Mouse (Mus musculus): ENCODE measurements around the gene Ttc6.

Gene Ttc6

DNA sequence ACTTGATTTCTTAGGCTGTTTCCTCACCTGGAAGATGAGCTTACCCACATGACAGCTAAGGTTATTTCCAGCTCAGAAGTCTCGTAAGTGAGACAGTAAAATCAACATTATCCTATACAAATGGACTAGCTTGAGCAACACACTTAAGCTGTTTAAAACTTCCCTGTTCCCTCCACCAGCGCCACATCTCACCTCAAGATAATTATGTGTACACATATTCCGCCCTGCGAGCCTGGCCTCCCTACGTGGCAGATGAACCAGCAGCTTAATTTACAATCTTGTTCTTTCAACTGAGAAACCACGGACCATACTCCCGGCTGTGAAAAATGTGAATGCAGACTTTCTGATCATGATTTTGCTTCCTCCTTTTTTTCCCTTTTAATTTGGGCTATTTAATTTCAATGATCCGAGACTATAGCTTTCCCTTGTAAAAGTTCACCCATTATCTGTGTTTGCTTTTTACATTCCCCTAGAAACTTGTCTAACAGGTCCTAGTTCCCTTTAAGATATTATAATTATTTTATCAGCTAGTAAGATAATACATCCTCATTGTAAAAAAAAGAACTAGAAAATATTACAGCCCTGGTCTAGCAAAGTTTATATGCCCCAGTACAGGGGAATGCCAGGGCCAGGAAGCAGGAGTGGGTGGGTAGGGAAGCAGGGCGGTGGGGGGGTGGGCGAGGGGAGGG, 99.2 kb downstream of the Ttc6 start:
- DNase-seq (ENCODE audit: low read depth) = no peak

DNA sequence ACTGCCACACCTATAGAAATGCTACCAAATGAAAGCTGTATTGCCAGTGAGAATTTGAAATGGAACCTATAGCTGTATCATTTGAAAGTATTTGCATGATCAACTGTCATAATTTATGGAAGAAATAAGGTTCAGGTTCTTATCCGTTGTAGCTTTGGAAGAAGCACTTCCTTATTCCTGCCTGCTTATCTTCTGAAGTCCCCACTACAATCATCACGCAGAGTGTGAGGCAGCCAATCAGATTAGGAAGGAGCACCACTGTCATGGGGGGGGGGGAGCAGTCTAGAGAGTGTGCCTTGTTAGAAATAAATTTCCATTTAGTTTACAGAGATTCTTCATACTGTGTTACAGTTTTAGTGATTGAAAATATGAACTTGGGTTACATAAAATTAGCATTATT, 108.5 kb downstream of the Ttc6 start:
- no peak for DNase-seq (ENCODE audit: low read depth)

DNA sequence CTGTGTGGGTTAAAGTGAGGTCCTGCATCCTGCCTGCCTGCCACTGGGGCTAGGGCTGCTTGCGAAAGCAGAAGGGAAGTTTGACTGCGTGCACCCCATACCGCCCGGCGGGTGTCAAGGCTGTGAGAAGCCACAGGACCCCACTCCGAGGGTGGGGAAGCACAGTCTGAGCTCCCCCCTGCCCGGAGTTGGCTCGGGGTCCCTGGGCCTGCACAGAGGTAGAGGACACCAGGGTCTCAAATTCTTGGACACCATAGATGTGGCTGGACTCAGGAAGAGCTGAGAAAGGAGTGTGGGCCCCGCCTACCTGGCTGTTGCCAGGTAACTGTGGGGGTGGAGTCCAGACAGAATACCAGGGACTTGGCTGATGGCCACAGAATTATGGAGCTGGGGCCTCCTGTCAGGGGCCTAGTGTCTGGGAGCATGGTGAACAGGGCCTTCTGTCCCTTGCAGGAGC, 121.1 kb downstream of the Ttc6 start:
- DNase-seq (ENCODE audit: low read depth) = no peak

DNA sequence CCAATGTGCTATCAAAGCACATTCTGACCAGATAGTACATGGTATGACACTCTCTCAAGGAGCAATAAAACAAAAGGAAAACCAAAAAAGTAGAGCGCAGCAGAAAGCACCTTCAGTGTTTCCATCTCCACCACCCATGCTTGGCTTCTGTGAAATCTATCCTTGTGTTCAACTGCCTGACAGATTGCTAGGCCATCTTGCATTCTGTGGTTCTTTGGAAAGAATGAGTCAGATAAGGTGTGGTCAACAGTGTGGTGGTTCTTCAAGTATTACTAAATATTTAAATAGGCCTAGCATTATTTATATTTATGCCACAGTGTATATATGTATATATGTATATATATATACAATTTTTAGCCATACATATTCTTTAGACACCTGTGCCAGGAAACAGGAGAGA, 146.1 kb downstream of the Ttc6 start:
- DNase-seq (ENCODE audit: low read depth) = no peak

DNA sequence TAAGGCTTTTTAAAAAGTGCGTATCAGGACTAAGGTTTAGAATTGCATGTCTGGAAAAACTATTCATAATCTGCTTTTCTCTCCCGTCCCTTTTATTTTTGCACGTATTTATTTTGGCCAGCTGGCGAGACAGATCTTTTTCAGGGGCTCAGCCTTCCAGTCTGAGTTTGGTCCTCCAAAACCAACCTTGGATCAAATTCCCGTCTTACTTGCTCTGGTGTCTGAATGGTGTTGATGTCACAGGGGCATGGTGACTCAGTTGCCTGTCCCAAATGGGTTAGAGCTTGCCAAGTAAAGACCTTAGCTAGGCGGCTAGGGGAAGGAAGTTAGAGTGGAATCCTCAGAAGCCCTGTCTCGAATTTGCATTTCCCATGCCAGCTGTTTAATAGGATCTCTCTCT, 200.8 kb downstream of the Ttc6 start:
- DNase-seq (ENCODE audit: low read depth) = no peak

DNA sequence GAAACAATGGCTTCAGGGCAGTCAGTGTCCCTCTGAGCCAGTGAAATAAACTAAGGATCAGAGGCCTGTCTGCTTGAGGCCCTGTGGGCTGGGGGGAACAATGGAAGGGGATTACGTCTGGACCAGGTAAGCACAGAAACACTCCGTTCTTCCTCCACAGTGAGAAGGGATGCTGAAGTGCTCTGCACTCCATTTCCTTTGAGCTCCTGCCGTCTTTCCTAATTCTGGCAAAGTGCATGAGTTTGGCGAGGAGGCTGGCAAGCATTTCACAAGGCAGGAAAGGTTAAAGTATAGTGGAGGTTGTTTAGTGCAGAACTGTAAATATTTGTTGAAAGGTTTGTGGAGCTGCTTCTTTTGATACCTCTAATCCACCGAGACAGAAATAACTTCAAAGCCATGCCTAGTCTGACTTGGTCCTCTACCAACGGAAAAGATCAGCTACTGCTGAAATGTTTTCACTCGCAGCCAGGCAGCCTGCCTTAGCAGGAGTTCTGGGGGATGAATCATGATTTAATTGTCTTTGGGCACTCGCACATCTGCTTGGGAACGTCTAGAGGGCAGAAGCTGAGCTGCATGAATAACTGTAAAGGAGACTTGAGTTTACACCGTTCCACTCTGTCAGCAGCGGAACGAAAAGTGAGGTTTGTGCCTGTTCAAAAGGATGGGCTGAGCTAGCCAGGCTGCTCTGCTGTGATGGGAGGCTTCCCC, 212.5 kb downstream of the Ttc6 start:
- DNase-seq (ENCODE audit: low read depth) = no peak

DNA sequence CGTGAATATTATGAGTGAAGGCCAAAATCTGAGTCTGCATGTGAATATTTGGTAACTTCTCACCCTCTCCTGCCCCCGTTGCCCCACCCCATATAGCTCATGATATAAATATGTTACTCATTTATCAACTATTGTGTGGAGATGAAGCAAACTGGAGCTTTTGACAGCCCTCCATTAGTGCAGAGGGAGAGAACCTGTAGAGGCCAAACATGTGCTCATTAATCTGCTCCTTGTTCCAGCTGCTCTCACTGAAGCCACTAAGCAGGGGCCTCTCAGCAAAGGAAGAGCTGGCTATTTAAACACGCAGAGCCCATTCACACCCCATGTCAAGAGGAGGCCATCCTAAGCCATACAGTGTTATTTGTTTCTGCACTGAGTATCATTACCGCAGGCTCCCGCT, 218.0 kb downstream of the Ttc6 start:
- DNase-seq (ENCODE audit: low read depth) = no peak

DNA sequence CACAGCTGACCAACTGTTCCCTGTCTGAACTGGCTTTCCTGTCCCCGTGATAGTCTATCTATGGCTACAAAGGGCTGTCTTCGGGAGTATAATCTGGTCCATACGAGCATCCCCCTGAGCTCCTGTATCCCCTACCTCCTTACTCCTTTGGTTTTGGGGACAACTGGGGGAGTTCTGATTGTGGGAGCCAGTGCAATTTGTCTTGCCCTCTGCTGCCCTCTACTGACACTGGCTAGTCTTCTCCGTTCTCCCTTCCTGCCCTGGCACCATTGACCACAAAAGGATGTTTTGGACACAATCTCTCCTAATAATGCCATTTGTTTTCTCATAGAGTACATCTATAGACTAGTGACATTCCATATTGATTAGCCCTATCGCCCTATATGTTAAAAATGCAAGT, 223.6 kb downstream of the Ttc6 start:
- no peak for DNase-seq (ENCODE audit: low read depth)
